Mouse (Mus musculus) splenic B cell, adult 2 months (primary cell): ENCODE measurements around the gene Mreg.
A peak's percentile ranks its signal among the peaks of the same experiment; 100 is the strongest.
"Not testable (repeated sequence)": the region's sequence is repeated elsewhere in the genome, so short reads cannot be mapped to it uniquely, and the experiment has no call there.

Experiments used
- DNase-seq: peaks from one replicate; pipeline ENCODE4 v3.0.0-alpha.2; 2011; ENCODE audit warnings: low read depth, low spot score
- H3K27me3 ChIP-seq: 2 replicates; pipeline ENCODE4 v1.6.1; 2012; ENCODE audit warnings: mild to moderate bottlenecking, low read length, moderate library complexity, mixed read lengths; ENCODE audit not compliant: control insufficient read depth, poor library complexity, insufficient read depth, severe bottlenecking
- H3K36me3 ChIP-seq: 2 replicates; pipeline ENCODE4 v1.6.1; 2012; ENCODE audit warnings: mild to moderate bottlenecking, low read length, moderate library complexity, mixed read lengths; ENCODE audit not compliant: control insufficient read depth, poor library complexity, insufficient read depth, severe bottlenecking

Gene Mreg

DNA sequence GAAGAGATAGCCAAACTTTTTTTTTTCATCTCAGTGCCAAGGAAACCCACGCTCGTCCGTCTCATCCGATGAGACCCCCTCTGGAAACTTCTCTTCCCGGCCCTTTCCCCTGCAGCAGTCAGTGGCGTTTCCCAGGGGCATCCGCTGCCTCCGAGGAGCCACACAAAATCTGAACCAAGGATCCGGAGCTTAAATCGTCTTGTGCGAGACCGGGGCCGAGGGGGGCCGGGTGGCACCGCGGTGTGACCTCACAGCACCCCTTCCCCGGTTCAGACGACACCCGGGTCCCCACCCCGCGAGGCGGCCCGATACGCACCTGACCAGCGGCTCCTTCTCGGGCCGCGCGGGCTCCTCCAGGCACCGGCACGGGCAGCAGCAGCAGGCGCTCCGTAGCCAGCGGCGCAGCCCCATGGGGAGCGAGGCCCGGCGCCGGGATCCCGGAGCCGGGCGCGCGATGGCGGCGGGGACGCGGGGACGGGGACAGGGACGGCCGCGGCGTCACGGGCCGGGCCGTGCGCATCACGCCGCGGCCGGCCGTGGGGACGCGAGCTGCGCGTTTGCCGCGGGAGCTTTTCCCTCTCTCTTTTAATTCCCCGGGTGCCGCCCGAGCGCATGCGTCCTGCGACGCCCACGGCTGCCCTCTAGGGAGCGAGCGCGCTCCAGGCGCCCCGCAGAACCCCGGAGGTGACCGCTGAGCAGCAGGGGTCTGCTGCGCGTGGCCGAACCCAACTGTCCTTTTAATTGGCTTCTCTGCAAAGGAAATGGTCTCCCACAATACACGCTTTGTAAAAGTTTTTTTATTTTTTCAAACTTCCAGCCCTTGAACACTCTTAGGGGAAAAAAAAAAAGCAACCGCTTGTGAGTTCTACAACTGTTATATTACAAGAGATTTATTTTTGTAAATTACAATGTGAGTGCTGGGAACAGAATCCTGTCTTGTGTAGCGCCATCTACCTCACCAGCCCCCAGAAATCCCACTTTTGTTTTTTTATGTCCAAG, at the start of gene Mreg:
Gene Mreg (minus strand): TSS at position 607 of the 999 bp plus-strand sequence.
- no peaks in the 10 kb centered on the region for H3K27me3 ChIP-seq
- H3K36me3 ChIP-seq = no peaks in the 10 kb centered on the region
- peak; percentile 73 for DNase-seq

DNA sequence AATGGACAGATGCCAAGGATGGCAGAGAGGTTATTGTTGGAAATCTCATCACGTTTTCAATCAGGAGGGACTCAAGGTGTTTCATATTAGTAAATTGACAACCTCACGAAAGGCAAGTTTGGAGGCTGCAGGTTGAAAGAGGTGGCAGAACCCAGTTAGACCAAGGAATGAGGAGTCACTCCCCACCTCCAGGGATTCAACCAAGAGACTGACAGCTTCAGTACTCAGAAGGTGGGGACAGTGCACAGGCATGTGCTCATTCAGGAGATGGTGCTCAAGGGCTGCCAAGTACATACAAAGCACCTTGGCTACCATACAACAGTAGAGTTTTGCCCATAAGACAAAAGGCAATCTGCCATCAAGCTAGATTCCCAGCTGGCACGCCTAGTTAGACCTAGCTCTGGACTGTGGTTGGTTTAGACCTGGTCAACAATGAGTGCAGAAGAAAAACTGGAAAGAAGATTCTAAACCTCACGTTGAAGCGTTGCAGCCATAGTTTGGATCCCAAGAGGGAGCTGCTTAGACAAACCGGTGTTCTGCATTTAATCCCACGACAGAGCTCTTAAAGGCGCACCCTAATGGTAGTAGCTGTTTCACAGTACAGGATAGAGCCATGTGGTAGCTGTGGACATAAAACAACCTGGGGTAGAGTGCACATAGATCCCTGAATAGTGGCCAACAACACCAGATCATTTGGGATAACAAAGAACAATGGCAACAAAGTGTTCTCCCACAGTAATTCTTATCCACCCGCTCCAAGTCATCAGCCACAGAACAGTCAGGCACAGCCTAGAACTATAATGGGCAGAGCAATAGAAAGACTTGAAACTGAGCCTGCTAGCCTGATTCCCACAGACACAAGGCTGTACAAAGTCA, 44.5 kb upstream of the Mreg start:
- no peaks in the 10 kb centered on the region for H3K27me3 ChIP-seq
- H3K36me3 ChIP-seq = no peaks in the 10 kb centered on the region
- DNase-seq = no peak

DNA sequence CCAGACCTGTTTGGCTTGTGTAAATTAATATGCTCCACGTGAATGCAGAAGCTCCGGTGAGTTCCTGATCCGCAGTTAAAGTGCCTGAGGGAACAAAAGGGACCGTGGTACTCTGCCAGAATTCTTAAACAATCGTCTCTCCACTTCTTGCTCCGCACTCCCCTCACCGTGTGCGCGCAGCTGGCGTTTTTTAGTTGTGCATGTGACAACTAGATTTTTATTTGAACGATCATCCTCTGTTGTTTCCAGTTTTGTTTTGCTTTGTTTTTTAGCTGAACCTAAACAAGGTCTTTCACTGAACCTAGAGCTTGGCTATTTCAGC, 43.7 kb upstream of the Mreg start:
- Histone ChIP-seq H3K36me3 (no peaks in the 10 kb centered on the region), H3K27me3 (no peaks in the 10 kb centered on the region)
- no peak for DNase-seq

GRCm38 (mm10) chr1:72255062-72255853, 43.2 kb upstream of the Mreg start:
- H3K36me3 ChIP-seq = no peaks in the 10 kb centered on the region
- DNase-seq = peak; percentile 83
- H3K27me3 ChIP-seq = no peaks in the 10 kb centered on the region

DNA sequence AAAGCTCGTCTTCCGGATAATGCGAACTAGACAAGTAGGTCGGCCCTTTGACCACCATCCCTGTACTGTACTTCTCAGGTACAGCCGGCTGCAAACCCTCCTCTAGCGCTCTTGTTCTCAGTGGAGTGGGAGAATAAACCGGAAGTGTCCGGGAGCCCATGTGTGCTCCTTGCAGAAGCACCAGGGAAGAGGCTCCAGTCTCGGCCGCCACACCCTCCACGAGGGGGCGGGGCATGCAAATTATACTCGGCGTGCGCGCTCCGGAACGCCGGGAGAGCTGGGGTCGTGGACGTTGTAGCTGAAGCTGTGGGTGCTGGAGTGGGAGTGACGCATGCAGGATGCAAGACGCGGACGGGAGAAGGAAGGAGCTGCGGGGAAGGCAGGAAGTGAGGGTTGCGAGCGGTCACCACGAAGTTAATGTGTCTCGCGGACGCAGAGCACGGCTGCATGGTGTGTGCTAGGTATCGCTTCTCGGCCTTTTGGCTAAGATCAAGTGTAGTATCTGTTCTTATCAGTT, 42.5 kb upstream of the Mreg start:
- no peaks in the 10 kb centered on the region for H3K27me3 ChIP-seq

DNA sequence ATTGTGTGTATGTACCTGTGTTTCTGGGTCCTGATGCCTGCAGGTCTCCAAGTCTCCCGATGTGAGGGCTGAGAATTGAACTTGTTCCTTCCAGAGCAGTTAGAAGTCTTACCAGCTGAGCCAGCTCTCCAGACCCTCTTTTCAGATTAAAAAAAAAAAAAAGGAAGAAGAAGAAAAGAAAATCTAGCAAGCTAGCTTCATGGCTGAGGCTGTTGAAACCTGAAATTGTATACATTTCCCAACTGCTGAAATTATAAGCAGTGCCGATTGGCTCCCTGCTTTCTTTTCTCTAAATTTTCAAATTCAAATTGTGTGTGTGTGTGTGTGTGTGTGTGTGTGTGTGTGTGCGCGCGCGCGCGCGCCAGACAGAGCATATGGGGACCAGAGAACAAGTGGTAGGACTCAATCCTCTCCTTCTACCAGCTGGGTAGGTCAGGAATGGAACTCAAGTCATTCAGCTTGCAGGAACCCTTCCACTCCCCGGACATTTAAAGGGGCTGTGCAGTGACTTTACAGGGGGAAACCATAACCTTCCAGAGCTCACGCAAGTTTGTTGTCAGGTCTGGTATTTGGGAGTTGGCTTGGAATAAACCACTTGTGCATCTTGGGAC, 41.9 kb upstream of the Mreg start:
- peak; percentile 28 for DNase-seq

More for the DNA sequence above, 42.5 kb upstream of the Mreg start:
- peak; percentile 86 for DNase-seq
- H3K36me3 ChIP-seq = no peaks in the 10 kb centered on the region

DNA sequence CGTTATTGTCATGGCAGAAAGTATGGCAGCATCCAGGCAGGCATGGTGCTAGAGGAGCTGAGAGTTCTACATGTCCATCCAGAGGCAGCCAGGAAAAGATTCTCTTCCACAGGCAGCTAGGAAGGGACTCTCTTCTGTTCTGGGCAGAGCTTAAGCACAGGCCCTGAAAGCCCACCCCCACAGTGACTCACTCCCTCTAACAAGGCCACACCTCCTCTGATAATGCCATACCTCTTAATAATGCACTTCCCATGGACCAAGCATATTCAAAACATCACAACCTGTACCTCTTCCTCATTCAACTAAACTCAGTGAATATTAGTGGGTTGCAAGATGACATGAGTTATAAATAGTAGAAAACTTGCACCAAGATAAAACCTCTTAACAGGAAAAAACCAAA, 39.7 kb upstream of the Mreg start:
- Histone ChIP-seq H3K27me3 (no peaks in the 10 kb centered on the region), H3K36me3 (no peaks in the 10 kb centered on the region)
- no peak for DNase-seq

More for the DNA sequence above, 41.9 kb upstream of the Mreg start:
- Histone ChIP-seq H3K27me3 (no peaks in the 10 kb centered on the region), H3K36me3 (no peaks in the 10 kb centered on the region)

DNA sequence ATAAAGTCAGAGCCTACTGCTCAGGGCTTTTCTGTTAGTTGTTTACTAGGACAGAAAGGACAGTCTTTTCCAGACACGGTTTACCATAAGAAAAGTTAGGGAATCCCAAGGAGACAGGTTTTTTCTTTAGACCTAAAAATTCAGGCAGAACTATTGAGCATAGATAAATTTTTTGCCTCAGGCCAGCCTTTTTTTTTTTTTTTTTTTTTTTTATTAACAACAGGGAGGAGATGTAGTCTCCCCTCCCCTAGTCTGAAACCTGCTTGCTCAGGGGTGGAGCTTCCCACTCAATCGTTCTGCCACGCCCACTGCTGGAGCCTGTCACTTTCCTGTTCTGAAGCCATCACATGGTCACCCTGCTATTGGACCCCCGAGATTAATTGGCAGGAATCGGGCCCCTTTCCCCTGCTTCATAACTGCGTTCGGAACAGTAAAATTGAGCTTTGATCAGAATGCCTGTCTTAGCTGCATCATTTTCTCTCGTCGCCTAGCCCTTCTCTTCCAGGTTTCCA, 36.2 kb upstream of the Mreg start:
- not testable (repeated sequence) for H3K27me3 ChIP-seq, DNase-seq, H3K36me3 ChIP-seq

DNA sequence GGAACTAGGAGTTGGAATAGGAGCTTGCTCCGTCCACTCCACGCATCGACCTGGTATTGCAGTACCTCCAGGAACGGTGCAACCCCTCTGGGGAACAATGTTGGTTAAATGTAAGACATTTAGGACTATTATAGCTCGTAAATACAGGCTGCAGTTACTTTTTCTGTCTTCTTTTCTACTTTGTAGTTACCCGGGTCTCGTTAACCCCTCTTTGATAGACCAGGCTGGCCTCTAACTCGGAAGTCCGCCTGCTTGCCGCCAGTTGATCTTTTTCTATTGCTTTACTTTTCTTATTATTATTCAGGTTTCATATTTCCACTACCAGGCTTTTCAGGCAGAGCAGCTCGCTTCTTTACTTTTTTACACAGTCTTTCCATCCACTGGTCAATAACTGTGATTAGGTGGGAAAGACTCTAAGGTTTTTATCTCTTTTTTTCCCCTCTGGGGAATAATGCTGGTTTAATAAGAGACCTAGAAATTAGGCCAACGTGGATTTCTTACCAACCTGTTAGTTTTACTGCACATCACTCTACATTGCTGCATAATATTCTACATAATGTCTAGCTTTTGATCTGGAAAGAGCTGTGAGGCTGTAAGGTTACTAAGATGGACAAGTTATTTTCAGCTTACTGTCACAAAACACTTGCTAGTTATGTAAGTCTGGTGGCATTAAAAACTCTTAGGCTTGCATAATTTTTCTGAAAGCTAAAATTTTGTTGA, 32.4 kb upstream of the Mreg start:
- H3K36me3 ChIP-seq = no peaks in the 10 kb centered on the region
- DNase-seq = peak; percentile 81
- H3K27me3 ChIP-seq = no peaks in the 10 kb centered on the region

DNA sequence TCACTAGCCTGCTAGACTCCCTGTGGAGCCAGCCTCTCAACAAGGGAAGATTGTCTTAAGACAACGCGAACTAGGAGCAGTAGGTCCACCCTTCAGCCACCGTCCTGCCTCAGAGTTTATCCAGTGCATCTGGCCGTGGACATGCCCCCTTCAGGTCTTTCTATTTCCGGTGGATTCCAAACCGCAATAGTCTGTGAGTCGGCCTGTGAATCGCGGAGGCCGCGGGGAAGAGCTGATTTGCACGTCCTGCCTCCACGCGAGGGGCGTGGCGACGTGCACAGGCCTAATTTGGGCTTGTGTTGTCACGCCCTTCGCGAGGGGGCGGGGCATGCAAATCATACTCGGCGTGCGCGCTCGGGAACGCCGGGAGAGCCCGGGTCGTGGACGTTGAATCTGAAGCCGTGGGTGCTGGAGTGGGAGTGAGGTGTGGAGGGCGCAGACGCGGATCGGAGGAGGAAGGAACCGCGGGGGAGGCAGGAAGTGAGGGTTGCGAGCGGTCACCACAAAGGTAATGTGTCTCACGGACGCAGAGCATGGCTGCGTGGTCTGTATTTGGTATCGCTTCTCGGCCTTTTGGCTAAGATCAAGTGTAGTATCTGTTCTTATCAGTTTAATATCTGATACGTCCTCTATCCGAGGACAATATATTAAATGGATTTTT, 31.7 kb upstream of the Mreg start:
- Histone ChIP-seq H3K36me3 (no peaks in the 10 kb centered on the region), H3K27me3 (no peaks in the 10 kb centered on the region)
- peak; percentile 98 for DNase-seq

DNA sequence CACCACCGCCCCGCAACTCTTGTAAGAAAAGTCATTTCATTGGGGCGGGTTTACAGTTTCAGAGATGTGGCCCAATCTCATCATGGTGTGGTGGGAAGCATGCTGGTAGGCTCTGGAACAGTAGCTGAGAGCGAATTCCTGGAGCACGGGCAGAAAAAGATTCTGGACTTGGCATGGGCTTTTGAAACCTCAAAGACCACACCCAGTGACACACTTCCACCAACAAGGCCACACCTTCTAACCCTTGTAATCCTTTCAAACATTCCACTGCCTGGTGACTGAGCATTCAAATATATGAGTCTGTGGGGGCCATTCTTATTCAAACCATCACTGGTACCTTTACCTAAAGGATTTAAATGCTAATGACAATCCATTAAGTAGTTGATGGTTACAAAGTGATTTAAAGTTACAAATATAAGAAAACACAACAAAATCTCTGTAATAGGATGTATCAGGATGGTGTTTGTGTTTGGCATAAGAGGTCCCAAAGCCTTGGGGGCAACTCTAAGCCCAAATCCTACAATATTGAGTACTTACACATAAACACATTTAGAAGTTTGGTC, 30.6 kb upstream of the Mreg start:
- no peaks in the 10 kb centered on the region for H3K36me3 ChIP-seq
- no peaks in the 10 kb centered on the region for H3K27me3 ChIP-seq
- DNase-seq = no peak

- not testable (repeated sequence) for DNase-seq, H3K36me3 ChIP-seq, H3K27me3 ChIP-seq
Observed at GRCm38 (mm10) chr1:72239113-72239512, 27.0 kb upstream of the Mreg start.
